Mouse (Mus musculus) lung, postnatal 36 days (tissue): ENCODE results near the gene Gm49391.
"Not testable (repeated sequence)": the region's sequence is repeated elsewhere in the genome, so short reads cannot be mapped to it uniquely, and the experiment has no call there.

Source experiments
- DNase-seq: peaks from one replicate; pipeline ENCODE4 v3.0.0; 2022; ENCODE audit warnings: mixed read lengths

Gm49391 gene

GRCm38 (mm10) chr13:60936500-60936901 is at the start of gene Gm49391, which contains the start of gene Ctla2a:
Gene Gm49391, minus strand, starts transcription at chr13:60936571.
Gene Ctla2a, minus strand, starts transcription at chr13:60936625.
- DNase-seq = peak; percentile 91

- DNase-seq = not testable (repeated sequence)
Observed at GRCm38 (mm10) chr13:60972319-60972718, 35.9 kb upstream of the Gm49391 start.

GRCm38 (mm10) chr13:60963985-60964384 is 27.6 kb upstream of the Gm49391 start:
- not testable (repeated sequence) for DNase-seq

DNA sequence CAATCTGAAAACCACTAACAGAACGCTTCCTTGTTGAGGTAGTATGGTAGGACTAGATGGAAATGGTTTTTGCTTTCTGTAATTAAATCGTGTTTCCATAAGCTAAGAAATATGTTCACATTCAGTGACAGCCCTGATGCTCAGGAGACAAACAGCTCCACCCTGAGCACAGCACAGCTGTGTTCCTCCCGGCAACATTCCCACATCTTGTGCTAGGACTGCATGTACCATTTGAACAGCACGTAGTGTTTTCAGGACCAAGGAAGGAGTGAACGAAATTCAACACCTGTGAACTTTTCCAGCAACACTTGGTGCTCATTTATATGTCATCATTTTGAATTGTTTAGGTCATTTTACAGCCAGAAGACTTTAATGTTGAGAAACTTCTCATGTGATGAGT is 25.3 kb upstream of the Gm49391 start:
- DNase-seq = peak; percentile 36

GRCm38 (mm10) chr13:60941884-60942283 is 5.5 kb upstream of the Gm49391 start, which contains the start of gene Tpbpa:
Gene Tpbpa, minus strand, starts transcription at chr13:60941984.
- not testable (repeated sequence) for DNase-seq

DNA sequence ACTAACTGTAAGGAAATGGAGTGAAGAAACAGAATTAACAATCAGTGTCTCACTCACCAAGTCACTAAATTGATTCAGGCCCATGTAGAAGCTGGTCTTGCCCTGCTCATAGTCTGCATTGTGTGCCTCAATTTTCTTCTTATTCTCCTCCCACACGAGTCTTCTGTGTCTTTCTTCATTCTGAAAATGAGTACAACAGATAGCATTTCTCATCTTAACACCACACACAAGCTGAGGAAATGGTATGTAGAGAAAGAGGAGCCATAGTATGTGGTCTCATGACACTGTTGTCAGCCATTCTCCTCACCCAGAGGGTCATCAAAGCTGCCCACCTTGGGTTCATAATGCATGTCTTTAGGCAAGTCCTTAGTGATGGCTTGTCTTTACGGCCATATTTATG is 881 bp downstream of the Gm49391 start, which contains the start of gene Gm49393:
TSS of gene Gm49393 (minus strand) at position 101 of the 400 bp plus-strand sequence.
- DNase-seq = not testable (repeated sequence)

- DNase-seq = not testable (repeated sequence)
Observed at GRCm38 (mm10) chr13:60904780-60905179, 31.6 kb downstream of the Gm49391 start, which contains the start of gene Tpbpb. Gene Tpbpb, minus strand, starts transcription at chr13:60904880.

GRCm38 (mm10) chr13:60897328-60897727 is 39.0 kb downstream of the Gm49391 start, which contains the start of gene Ctla2b:
Gene Ctla2b, minus strand, starts transcription at chr13:60897447.
- peak; percentile 90 for DNase-seq

DNA sequence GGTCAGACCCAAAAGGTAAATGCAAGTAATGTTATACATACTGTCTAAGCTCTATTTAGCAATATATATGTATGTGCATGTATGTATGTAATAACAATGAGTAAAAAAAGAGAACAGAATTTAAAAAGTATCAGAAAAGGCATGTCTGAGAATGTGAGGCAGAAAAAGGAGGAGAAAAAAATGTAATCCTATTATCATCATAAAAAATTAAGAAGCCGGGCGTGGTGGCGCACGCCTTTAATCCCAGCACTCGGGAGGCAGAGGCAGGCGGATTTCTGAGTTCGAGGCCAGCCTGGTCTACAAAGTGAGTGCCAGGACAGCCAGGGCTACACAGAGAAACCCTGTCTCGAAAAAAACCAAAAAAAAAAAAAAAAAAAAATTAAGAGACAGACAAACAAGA is 39.6 kb downstream of the Gm49391 start, which contains the start of gene Gm49392:
TSS of gene Gm49392 (minus strand) at position 101 of the 400 bp plus-strand sequence.
- not testable (repeated sequence) for DNase-seq

DNA sequence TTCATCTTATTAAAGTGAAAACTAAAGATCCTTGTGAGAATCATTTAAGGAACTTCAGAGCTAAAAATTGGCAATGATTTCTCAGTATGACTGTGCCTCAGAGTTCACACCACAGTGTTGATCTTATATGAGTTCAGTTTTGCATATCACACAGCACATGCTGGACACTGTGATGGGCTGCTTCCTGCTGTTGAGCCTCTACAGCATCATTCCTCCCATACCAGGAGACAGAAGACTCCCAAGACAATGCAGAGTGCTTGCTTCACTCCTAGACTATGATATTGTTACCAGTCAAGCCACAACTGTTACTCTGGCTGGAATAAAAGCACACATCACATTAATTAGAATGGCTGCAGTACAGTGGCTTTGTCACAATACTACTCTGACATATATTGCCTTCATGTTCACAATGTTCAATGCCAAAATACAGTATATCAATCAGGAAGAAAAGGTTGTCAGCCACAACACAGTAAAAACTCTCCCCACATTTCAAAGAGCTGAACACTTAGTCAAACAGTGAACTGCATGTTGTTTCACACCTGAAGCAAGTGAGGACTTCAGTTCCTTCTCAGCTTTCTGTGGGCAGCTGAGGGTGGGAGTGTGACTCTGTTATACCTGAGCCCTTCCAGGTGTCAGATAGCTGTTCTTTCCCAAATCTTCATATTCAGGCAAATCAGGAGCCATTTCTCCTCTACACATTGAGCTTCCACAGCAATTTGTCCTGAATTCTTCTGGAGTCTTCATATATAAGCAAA is 40.8 kb downstream of the Gm49391 start:
- DNase-seq = no peak

GRCm38 (mm10) chr13:60892301-60892700 is 44.1 kb downstream of the Gm49391 start:
- DNase-seq = no peak

DNA sequence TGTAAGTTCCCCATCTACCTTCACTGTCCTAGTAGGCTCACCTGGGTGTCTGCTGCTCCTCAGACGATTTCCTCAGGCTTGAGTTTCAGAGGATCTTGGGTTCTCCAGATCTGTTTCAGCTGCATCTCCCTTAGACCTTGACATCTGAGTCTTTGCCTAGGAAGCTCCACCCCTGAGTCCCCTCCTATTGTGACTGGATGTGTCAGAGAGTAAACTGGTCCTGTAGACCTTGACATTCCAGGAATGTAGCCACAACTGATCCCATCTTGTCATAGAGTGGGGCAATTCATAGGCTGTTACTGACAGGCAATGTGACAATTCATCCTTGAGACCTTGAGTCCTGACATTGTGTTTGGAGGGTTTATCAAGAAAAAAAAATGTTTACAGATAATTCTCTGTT is 72.1 kb downstream of the Gm49391 start, which contains the start of gene 4930486L24Rik:
TSS of gene 4930486L24Rik (minus strand) at position 195 of the 400 bp plus-strand sequence.
- no peak for DNase-seq

DNA sequence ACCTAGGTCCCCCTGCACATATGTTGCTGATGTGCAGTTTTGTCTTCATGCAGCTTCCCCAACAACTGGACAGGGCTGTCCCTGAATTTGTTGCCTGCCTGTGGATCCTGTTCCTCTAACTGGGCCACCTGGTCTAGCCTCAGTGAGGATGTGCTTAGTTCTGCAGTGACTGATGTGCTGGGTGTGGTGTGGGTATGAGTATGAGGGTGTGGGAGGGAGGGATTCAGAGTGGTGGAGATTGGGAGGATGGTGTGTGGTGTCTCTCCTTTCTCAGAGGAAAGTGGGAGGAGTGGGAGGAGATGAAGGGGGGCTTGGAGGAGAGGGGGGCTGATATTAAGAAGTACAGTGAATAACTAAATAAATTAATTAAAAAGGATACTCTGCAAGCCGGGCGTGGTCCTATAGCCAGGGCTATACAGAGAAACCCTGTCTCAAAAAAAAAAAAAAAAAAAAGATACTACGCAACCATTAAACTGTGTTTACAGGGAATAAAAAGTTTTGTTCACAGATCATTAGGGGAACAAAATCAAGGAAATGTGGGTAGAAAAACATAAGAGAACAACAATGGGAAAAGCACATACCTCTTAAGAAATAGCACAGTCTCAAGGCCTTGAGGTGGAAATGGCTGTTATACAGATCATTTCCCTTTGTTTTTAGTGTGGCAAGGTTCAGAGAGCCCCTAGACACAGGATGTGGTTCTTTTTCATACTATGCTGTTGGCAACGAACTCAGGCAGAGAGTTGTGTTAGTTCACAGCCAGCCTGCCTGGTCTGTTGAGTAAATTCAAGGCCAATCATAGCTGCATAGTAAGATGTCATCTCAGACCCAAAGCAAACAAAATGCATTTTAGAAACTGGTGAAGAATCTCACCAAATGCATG is 87.9 kb downstream of the Gm49391 start:
- DNase-seq = peak; percentile 54
